Mouse (Mus musculus) megakaryocyte progenitor cell, adult 5-6 weeks (primary cell): ENCODE measurements around the gene Hnrnpdl. TPM values are rescaled to one million over a fixed set of nuclear protein-coding genes. Genes with fewer than 3 reads are reported as not detected.

Experiments
- ATAC-seq: replicated peaks from 2 replicates; pipeline ENCODE4 v1.8.0; 2016; ENCODE audit warnings: mild to moderate bottlenecking, moderate TSS enrichment, inconsistent platforms; ENCODE audit not compliant: poor library complexity
- total RNA-seq, 2 experiments: library from RNA; stranded (forward) in 1 of 2; stranded (reverse) in 1 of 2; fragments of 157-497, 149-512 nt in 1 of 2; fragments of 200-1000 nt in 1 of 2; gene quantifications; 2 replicates each; pipeline versions ENCODE4 v1.2.3 to v1.2.4; 2015 to 2017

Hnrnpdl gene
- total RNA-seq (2015) (283 and 299 TPM in 2 replicates), total RNA-seq (2017) (415 and 496 TPM in 2 replicates)

- peak; percentile 59 for ATAC-seq
These were observed at the start of gene Hnrnpdl, which contains the start of gene Enoph1 for GRCm38 (mm10) chr5:100039602-100040142. TSS of gene Hnrnpdl (minus strand) at chr5:100039664. TSS of gene Enoph1 (plus strand) at chr5:100039985.

GRCm38 (mm10) chr5:100085097-100085496 lies 45.6 kb upstream of the Hnrnpdl start:
- ATAC-seq = no peak

GRCm38 (mm10) chr5:100083953-100084562 lies 44.6 kb upstream of the Hnrnpdl start:
- no peak for ATAC-seq

- ATAC-seq = 0 out of 2 replicates have a peak, but pooled peaks have one; percentile 21
These were observed 42.5 kb upstream of the Hnrnpdl start for GRCm38 (mm10) chr5:100082006-100082405.

- no peak for ATAC-seq
These were observed 40.4 kb upstream of the Hnrnpdl start for GRCm38 (mm10) chr5:100079931-100080275.

- peak; percentile 59 for ATAC-seq
These were observed 39.8 kb upstream of the Hnrnpdl start for GRCm38 (mm10) chr5:100079040-100079930.

- ATAC-seq = no peak
These were observed 35.1 kb upstream of the Hnrnpdl start for GRCm38 (mm10) chr5:100074571-100074970.

GRCm38 (mm10) chr5:100072557-100072956 lies 33.1 kb upstream of the Hnrnpdl start:
- ATAC-seq = no peak

- ATAC-seq = no peak
These were observed 32.1 kb upstream of the Hnrnpdl start for GRCm38 (mm10) chr5:100071541-100071940.

- peak; percentile 99 for ATAC-seq
These were observed 30.8 kb upstream of the Hnrnpdl start for GRCm38 (mm10) chr5:100070255-100070654.

- ATAC-seq = no peak
These were observed 30.1 kb upstream of the Hnrnpdl start for GRCm38 (mm10) chr5:100069526-100069925.

GRCm38 (mm10) chr5:100067579-100067978 lies 28.1 kb upstream of the Hnrnpdl start:
- ATAC-seq = no peak

- ATAC-seq = no peak
These were observed 21.4 kb upstream of the Hnrnpdl start for GRCm38 (mm10) chr5:100060876-100061275.

GRCm38 (mm10) chr5:100059326-100059725 lies 19.9 kb upstream of the Hnrnpdl start:
- no peak for ATAC-seq

- no peak for ATAC-seq
These were observed 19.3 kb upstream of the Hnrnpdl start for GRCm38 (mm10) chr5:100058729-100059128.

- ATAC-seq = no peak
These were observed 18.2 kb upstream of the Hnrnpdl start for GRCm38 (mm10) chr5:100057461-100058209.

- no peak for ATAC-seq
These were observed 16.5 kb upstream of the Hnrnpdl start for GRCm38 (mm10) chr5:100055866-100056369.

- peak; percentile 84 for ATAC-seq
These were observed 15.5 kb upstream of the Hnrnpdl start for GRCm38 (mm10) chr5:100054807-100055547.

GRCm38 (mm10) chr5:100052728-100053127 lies 13.3 kb upstream of the Hnrnpdl start:
- no peak for ATAC-seq

- peak; percentile 13; the same call in 1 of the 2 replicates for ATAC-seq
These were observed 10.4 kb upstream of the Hnrnpdl start for GRCm38 (mm10) chr5:100049904-100050303.
